Mouse (Mus musculus): Measurements from ENCODE around the gene Arhgap24. TPM values are rescaled to one million over a fixed set of nuclear protein-coding genes. Genes with fewer than 3 reads are reported as not detected.

Gene Arhgap24
- polyA plus RNA-seq, 1 experiment from 2014 or later, result 51.1 TPM

DNA sequence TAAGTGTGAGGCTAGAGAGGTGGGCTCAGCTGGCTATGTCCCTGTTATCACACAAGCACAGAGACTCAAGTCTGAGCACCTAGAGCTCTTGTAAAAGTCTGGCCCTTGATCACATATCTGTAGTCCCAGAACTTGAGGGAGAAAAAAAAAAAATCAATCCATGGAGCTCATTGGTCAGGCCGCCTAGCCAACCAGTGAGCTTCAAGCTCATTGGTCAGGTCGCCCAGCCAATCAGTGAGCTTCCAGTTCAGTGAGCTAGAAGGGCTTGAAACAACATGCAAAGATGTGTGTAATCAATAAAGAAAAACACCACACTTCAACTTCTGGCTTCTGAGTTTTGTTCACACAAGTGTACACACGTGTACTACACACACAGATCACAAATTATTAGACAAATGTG is 242.4 kb downstream of the Arhgap24 start:
- Histone ChIP-seq H3K36me3 (ENCODE audit: control insufficient read depth, insufficient read depth, low read length) (no peaks in the 10 kb centered on the region), H3K27me3 (ENCODE audit: control insufficient read depth, insufficient read depth, low read length) (no peaks in the 10 kb centered on the region), H3K4me1 (ENCODE audit: control insufficient read depth, insufficient read depth, low read length) (peaks cover 7% of the 10 kb centered on the region; the same call in 1 of the 2 replicates), H3K9ac (ENCODE audit: low read depth, low read length) (no peak overlapping the region), H3K4me2 (replicated peaks; ENCODE audit: low read depth, low read length) (no peak overlapping the region), H3K4me3 (ENCODE audit: low read length) (no peak overlapping the region), H3K9me3 (ENCODE audit: control insufficient read depth, low read length) (no peaks in the 10 kb centered on the region), H3K27ac (ENCODE audit: low read depth, low read length) (no peak overlapping the region)
- WGBS, result 91% methylated on average over 3 of the region's 3 CpGs
- ATAC-seq (ENCODE audit: low FRiP score, low TSS enrichment), result no peak

DNA sequence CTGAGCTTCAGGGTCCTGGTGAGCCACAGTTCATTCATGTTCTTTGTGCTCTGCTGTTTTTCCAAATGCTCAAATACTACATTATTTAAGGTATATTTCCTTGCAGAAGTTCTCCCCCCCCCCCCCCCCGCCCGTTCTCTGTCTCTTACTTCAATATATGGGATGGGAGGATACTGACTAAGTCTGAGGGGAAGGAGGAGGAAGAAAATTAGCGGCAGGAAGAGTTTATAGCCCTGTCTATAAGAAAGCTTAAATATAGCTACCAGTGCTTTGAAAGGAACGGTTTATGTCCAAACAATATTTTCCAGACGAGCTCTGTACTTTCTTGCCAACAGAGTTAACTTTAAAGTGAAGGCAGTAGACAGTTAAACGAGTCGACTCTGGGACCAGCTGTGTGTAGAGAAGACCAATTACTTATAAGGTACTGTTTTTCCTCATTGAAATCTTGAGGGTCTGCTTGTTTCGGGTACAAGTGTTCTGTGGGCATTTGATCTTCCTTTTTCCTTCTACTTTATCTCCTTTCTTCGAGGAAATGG is 243.7 kb downstream of the Arhgap24 start:
- Histone ChIP-seq H3K4me1 (ENCODE audit: control insufficient read depth, insufficient read depth, low read length) (peaks cover 10% of the 10 kb centered on the region; the same call in 1 of the 2 replicates), H3K4me2 (replicated peaks; ENCODE audit: low read depth, low read length) (peak overlapping the region; percentile 38), H3K4me3 (ENCODE audit: low read length) (peak overlapping the region; percentile 33), H3K36me3 (ENCODE audit: control insufficient read depth, insufficient read depth, low read length) (no peaks in the 10 kb centered on the region), H3K9me3 (ENCODE audit: control insufficient read depth, low read length) (no peaks in the 10 kb centered on the region), H3K27me3 (ENCODE audit: control insufficient read depth, insufficient read depth, low read length) (no peaks in the 10 kb centered on the region), H3K9ac (ENCODE audit: low read depth, low read length) (peak overlapping the region; percentile 45; the same call in 1 of the 2 replicates), H3K27ac (ENCODE audit: low read depth, low read length) (peak overlapping the region; percentile 70)
- peak; percentile 68; the same call in 1 of the 2 replicates for ATAC-seq (ENCODE audit: low FRiP score, low TSS enrichment)
- 22% methylated on average over 9 of the region's 9 CpGs for WGBS

DNA sequence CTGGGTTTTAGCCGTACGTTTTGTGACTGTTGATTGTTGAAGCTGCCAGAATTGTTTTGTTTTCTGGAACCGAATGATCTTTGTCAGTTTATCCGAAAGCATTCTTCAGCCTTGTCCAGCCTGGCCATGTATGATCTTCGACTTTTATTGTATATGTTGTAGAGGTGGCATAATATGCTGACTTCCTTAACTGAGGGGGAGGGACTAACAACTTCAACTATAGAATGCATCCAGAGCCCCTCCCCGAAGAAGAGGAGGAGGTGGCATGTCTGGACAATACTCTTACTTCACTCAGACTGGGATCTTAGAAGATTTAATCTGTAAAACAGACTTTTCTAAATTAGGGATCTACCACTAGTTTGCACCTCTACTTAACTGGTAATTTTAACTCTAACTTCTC is 244.2 kb downstream of the Arhgap24 start:
- no peak for ATAC-seq (ENCODE audit: low FRiP score, low TSS enrichment)
- Histone ChIP-seq H3K27me3 (ENCODE audit: control insufficient read depth, insufficient read depth, low read length) (no peaks in the 10 kb centered on the region), H3K4me2 (replicated peaks; ENCODE audit: low read depth, low read length) (peak overlapping the region; percentile 38), H3K4me3 (ENCODE audit: low read length) (peak overlapping the region; percentile 33), H3K9me3 (ENCODE audit: control insufficient read depth, low read length) (no peaks in the 10 kb centered on the region), H3K27ac (ENCODE audit: low read depth, low read length) (peak overlapping the region; percentile 70), H3K36me3 (ENCODE audit: control insufficient read depth, insufficient read depth, low read length) (no peaks in the 10 kb centered on the region), H3K4me1 (ENCODE audit: control insufficient read depth, insufficient read depth, low read length) (peaks cover 14% of the 10 kb centered on the region; the same call in 1 of the 2 replicates), H3K9ac (ENCODE audit: low read depth, low read length) (peak overlapping the region; percentile 45)
- 55% methylated on average over 6 of the region's 6 CpGs for WGBS

DNA sequence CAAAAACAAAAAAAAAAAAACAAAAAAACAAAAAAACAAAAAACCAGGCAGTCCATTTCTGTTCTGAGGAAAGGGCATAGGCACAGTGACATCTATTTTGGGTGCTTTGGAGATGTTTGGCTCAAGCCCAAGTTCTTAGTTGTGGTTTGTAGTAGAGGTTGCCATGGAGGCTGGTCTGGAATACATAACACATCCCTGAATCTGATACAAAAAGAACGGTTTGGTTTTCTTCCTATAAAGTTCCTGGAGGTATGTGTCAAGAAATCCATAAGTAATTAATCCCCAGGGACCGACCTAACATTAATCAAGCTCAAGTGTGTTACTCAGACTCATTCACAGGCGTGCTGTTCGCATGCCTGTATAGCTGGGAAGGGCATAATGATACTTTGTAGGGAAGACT is 245.8 kb downstream of the Arhgap24 start:
- Histone ChIP-seq H3K4me2 (replicated peaks; ENCODE audit: low read depth, low read length) (no peak overlapping the region), H3K36me3 (ENCODE audit: control insufficient read depth, insufficient read depth, low read length) (no peaks in the 10 kb centered on the region), H3K4me3 (ENCODE audit: low read length) (no peak overlapping the region), H3K9ac (ENCODE audit: low read depth, low read length) (no peak overlapping the region), H3K27me3 (ENCODE audit: control insufficient read depth, insufficient read depth, low read length) (no peaks in the 10 kb centered on the region), H3K9me3 (ENCODE audit: control insufficient read depth, low read length) (no peaks in the 10 kb centered on the region), H3K4me1 (ENCODE audit: control insufficient read depth, insufficient read depth, low read length) (peaks cover 14% of the 10 kb centered on the region; the same call in 1 of the 2 replicates), H3K27ac (ENCODE audit: low read depth, low read length) (no peak overlapping the region)
- WGBS, result 46% methylated on average over 4 of the region's 4 CpGs
- no peak for ATAC-seq (ENCODE audit: low FRiP score, low TSS enrichment)

DNA sequence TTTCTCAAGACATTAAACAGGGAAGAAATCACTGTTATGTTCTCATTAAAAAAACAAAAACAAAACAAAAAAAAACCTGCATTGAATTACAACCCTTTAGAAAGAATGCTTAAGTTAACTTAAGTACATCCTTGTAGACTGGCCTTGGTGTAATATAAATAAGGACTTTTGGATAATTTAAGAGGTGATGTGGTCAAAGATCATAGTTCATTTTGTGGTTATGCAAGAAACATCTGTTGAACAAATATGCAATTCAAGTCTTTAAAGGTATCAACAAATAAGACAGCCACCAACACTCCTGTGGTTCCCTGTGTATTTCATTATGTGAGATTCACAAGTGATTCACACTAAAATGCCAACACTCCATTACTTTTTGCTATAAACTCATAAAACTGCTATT is 247.3 kb downstream of the Arhgap24 start:
- Histone ChIP-seq H3K9me3 (ENCODE audit: control insufficient read depth, low read length) (no peaks in the 10 kb centered on the region), H3K27me3 (ENCODE audit: control insufficient read depth, insufficient read depth, low read length) (no peaks in the 10 kb centered on the region), H3K4me2 (replicated peaks; ENCODE audit: low read depth, low read length) (no peak overlapping the region), H3K4me1 (ENCODE audit: control insufficient read depth, insufficient read depth, low read length) (peaks cover 14% of the 10 kb centered on the region; the same call in 1 of the 2 replicates), H3K9ac (ENCODE audit: low read depth, low read length) (no peak overlapping the region), H3K27ac (ENCODE audit: low read depth, low read length) (peak overlapping the region; percentile 53; the same call in 1 of the 2 replicates), H3K36me3 (ENCODE audit: control insufficient read depth, insufficient read depth, low read length) (no peaks in the 10 kb centered on the region), H3K4me3 (ENCODE audit: low read length) (no peak overlapping the region)
- ATAC-seq (ENCODE audit: low FRiP score, low TSS enrichment), result 0 out of 2 replicates have a peak, but pooled peaks have one; percentile 18

DNA sequence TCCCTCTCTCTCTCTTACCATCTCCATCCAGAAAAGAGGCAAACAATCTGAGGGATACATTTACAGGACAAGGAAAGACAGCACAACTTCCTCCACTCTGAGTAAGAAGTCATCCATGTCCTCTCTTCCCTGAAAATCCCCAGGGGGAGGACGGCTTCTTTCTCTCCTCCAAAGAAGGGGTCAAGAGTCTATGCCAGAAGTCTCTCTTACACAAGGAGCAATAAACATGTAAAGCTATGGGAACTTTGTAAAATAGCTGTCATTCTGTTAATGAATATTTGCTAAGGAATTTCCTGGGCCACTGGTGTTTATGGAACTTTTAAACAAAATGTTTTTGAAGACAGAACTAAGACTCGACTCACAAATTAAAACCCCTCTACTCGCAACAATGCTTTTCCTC is 248.3 kb downstream of the Arhgap24 start:
- Histone ChIP-seq H3K4me2 (replicated peaks; ENCODE audit: low read depth, low read length) (no peak overlapping the region), H3K9ac (ENCODE audit: low read depth, low read length) (no peak overlapping the region), H3K27me3 (ENCODE audit: control insufficient read depth, insufficient read depth, low read length) (no peaks in the 10 kb centered on the region), H3K9me3 (ENCODE audit: control insufficient read depth, low read length) (no peaks in the 10 kb centered on the region), H3K36me3 (ENCODE audit: control insufficient read depth, insufficient read depth, low read length) (no peaks in the 10 kb centered on the region), H3K27ac (ENCODE audit: low read depth, low read length) (peak overlapping the region; percentile 53), H3K4me3 (ENCODE audit: low read length) (no peak overlapping the region), H3K4me1 (ENCODE audit: control insufficient read depth, insufficient read depth, low read length) (peaks cover 14% of the 10 kb centered on the region; the same call in 1 of the 2 replicates)
- no peak for ATAC-seq (ENCODE audit: low FRiP score, low TSS enrichment)
- 39% methylated on average over 3 of the region's 3 CpGs for WGBS

DNA sequence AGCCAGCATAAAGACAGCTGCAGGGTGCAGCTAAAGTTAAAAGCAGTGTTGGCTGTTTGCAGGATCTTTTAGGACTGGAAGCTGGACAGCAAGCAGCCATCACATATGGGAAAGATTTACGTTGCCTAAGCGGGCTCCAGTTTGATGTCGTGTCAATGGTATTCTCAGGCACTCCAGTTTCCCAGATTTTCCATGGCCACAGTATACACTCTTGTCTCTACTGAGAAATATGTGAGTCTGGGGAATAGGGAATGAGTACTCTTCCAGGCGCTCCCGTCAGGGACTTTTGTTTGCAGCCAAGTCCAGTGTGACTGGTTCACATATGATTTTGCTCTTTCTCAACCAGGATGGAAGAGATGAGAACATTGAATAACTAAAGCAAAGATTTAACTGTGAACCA is 254.9 kb downstream of the Arhgap24 start:
- H3K9me3 ChIP-seq (ENCODE audit: control insufficient read depth, low read length), result no peaks in the 10 kb centered on the region; the same call in 1 of the 2 replicates
- peak; percentile 49; the same call in 1 of the 2 replicates for ATAC-seq (ENCODE audit: low FRiP score, low TSS enrichment)
- 48% methylated on average over 5 of the region's 5 CpGs for WGBS
- no peak overlapping the region for H3K4me3 ChIP-seq (ENCODE audit: low read length)
- H3K27ac ChIP-seq (ENCODE audit: low read depth, low read length), result peak overlapping the region; percentile 55
- no peak overlapping the region; the same call in 1 of the 2 replicates for H3K4me2 ChIP-seq (replicated peaks; ENCODE audit: low read depth, low read length)
- no peaks in the 10 kb centered on the region for H3K27me3 ChIP-seq (ENCODE audit: control insufficient read depth, insufficient read depth, low read length)
- no peaks in the 10 kb centered on the region for H3K36me3 ChIP-seq (ENCODE audit: control insufficient read depth, insufficient read depth, low read length)
- peaks cover 8% of the 10 kb centered on the region; the same call in 1 of the 2 replicates for H3K4me1 ChIP-seq (ENCODE audit: control insufficient read depth, insufficient read depth, low read length)
- H3K9ac ChIP-seq (ENCODE audit: low read depth, low read length), result no peak overlapping the region

DNA sequence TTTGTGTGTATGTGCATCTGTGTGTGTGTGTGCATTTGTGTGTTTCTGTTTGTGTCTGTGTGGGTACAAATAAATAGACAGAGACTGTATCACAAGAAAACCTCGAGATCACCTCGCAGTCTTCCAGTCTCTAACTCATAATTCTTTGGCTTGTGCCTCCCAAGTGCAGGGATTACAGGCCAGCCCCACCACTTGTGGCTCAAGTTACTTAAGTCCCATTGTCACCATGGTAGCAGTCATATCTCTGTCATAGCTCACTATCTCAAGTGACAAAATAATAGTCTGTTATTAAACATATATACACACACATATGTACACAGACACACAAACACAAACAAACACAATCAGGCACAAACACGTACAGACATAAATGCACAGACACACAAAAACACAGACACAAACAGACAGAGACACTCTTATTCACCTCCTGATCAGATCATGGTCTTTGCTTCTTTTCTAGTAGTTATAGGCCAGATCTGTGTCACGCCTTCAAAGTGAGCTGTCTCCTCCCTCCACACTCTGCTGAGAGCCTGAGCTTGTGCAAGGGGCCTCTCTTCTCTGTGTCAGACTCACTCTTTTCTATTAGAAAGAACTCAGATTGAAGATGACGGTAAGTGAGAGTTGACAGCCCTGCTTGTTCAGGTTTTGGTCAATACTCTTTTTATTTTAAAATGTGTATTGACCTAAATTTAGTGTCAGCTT is 261.5 kb downstream of the Arhgap24 start:
- H3K27ac ChIP-seq (ENCODE audit: low read depth, low read length), result peak overlapping the region; percentile 65; the same call in 1 of the 2 replicates
- H3K4me2 ChIP-seq (replicated peaks; ENCODE audit: low read depth, low read length), result no peak overlapping the region
- ATAC-seq (ENCODE audit: low FRiP score, low TSS enrichment), result no peak
- no peaks in the 10 kb centered on the region for H3K9me3 ChIP-seq (ENCODE audit: control insufficient read depth, low read length)
- peaks cover 24% of the 10 kb centered on the region; the same call in 1 of the 2 replicates for H3K4me1 ChIP-seq (ENCODE audit: control insufficient read depth, insufficient read depth, low read length)
- no peaks in the 10 kb centered on the region for H3K36me3 ChIP-seq (ENCODE audit: control insufficient read depth, insufficient read depth, low read length)
- no peaks in the 10 kb centered on the region for H3K27me3 ChIP-seq (ENCODE audit: control insufficient read depth, insufficient read depth, low read length)
- H3K9ac ChIP-seq (ENCODE audit: low read depth, low read length), result no peak overlapping the region
- no peak overlapping the region for H3K4me3 ChIP-seq (ENCODE audit: low read length)
- WGBS, result 34% methylated on average over 5 of the region's 5 CpGs

DNA sequence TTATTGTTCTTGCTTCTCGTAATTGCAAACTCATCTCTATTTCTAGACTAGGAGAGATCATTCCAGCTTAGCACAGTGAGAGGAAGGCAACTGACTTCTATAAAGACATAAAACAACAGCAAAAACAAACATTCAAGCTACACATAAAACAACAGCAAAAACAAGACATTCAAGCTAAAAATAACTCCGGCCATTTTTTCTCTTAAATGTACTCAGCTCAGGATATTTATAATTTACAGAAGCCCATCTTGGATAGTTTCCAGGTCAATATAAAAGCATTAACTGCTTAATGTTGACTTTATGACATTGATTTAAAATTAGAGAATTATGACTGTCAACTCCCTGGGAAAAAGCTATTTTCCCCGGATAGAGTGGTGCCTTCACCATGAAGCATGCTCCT is 262.2 kb downstream of the Arhgap24 start:
- Histone ChIP-seq H3K4me2 (replicated peaks; ENCODE audit: low read depth, low read length) (no peak overlapping the region), H3K4me1 (ENCODE audit: control insufficient read depth, insufficient read depth, low read length) (peaks cover 24% of the 10 kb centered on the region; the same call in 1 of the 2 replicates), H3K27ac (ENCODE audit: low read depth, low read length) (no peak overlapping the region; the same call in 1 of the 2 replicates), H3K36me3 (ENCODE audit: control insufficient read depth, insufficient read depth, low read length) (no peaks in the 10 kb centered on the region), H3K27me3 (ENCODE audit: control insufficient read depth, insufficient read depth, low read length) (no peaks in the 10 kb centered on the region), H3K9me3 (ENCODE audit: control insufficient read depth, low read length) (no peaks in the 10 kb centered on the region), H3K9ac (ENCODE audit: low read depth, low read length) (no peak overlapping the region), H3K4me3 (ENCODE audit: low read length) (no peak overlapping the region)
- WGBS, result 40% methylated on average over 3 of the region's 3 CpGs
- ATAC-seq (ENCODE audit: low FRiP score, low TSS enrichment), result no peak
